Mouse (Mus musculus) stomach, embryonic 16.5 days (tissue): ENCODE results near the gene Mapkapk5. TPM values are rescaled to one million over a fixed set of nuclear protein-coding genes. Genes with fewer than 3 reads are reported as not detected.
"Not testable (repeated sequence)": the region's sequence is repeated elsewhere in the genome, so short reads cannot be mapped to it uniquely, and the experiment has no call there.

Source experiments
- ATAC-seq: fragments of 200-750 bp; cut with Nextera tagmentation; 2 replicates; pipeline ENCODE4 v1.8.0; 2017; ENCODE audit warnings: moderate number of reproducible peaks, moderate TSS enrichment; ENCODE audit not compliant: insufficient read depth, low FRiP score
- H3K27ac ChIP-seq: fragments of 300-500 bp; sonication (generic); 2 replicates; pipeline ENCODE4 v1.5.1; 2014; ENCODE audit warnings: low read length
- H3K27me3 ChIP-seq: fragments of 300-500 bp; sonication (generic); 2 replicates; pipeline ENCODE4 v1.6.1; 2014; ENCODE audit warnings: low read length, control low read depth, mixed read lengths; ENCODE audit not compliant: control insufficient read depth, insufficient read depth
- H3K36me3 ChIP-seq: fragments of 300-500 bp; sonication (generic); 2 replicates; pipeline ENCODE4 v1.6.1; 2014; ENCODE audit warnings: low read length; ENCODE audit not compliant: control insufficient read depth, insufficient read depth
- H3K4me1 ChIP-seq: fragments of 300-500 bp; sonication (generic); 2 replicates; pipeline ENCODE4 v1.6.1; 2014; ENCODE audit warnings: low read length, control low read depth, mixed read lengths; ENCODE audit not compliant: control insufficient read depth, insufficient read depth
- H3K4me2 ChIP-seq: fragments of 300-500 bp; sonication (generic); 2 replicates; pipeline ENCODE4 v1.6.1; 2014; ENCODE audit warnings: low read depth, low read length, mixed read lengths
- H3K4me3 ChIP-seq: fragments of 300-500 bp; sonication (generic); replicated peaks from 2 replicates; pipeline ENCODE4 v1.5.1; 2014; ENCODE audit warnings: mild to moderate bottlenecking, low read length
- H3K9ac ChIP-seq: fragments of 300-500 bp; sonication (generic); 2 replicates; pipeline ENCODE4 v1.6.1; 2014; ENCODE audit warnings: low read length
- H3K9me3 ChIP-seq: fragments of 300-500 bp; sonication (generic); replicated peaks from 2 replicates; pipeline ENCODE4 v1.6.1; 2016; ENCODE audit warnings: low read length, control low read depth; ENCODE audit not compliant: control insufficient read depth
- WGBS: fragments of 180-500 bp; shearing (Covaris S2); extraction: QIAGEN DNeasy Blood & Tissue Kit; methylation state at CpG from one replicate; pipeline ENCODE4 v1.1.7; 2014; 5-methylcytosine and 5-hydroxymethylcytosine counted together
- polyA plus RNA-seq: library from polyadenylated mRNA; unstranded; fragments of >200 nt; fragmentation: Nextera tagmentation; extraction: Ambion mirVana; gene quantifications from 2 replicates; pipeline ENCODE4 v1.2.1, GENCODE M21; 2015

Gene Mapkapk5
- polyA plus RNA-seq, 1 experiment from 2014 or later, result 44.3 TPM

DNA sequence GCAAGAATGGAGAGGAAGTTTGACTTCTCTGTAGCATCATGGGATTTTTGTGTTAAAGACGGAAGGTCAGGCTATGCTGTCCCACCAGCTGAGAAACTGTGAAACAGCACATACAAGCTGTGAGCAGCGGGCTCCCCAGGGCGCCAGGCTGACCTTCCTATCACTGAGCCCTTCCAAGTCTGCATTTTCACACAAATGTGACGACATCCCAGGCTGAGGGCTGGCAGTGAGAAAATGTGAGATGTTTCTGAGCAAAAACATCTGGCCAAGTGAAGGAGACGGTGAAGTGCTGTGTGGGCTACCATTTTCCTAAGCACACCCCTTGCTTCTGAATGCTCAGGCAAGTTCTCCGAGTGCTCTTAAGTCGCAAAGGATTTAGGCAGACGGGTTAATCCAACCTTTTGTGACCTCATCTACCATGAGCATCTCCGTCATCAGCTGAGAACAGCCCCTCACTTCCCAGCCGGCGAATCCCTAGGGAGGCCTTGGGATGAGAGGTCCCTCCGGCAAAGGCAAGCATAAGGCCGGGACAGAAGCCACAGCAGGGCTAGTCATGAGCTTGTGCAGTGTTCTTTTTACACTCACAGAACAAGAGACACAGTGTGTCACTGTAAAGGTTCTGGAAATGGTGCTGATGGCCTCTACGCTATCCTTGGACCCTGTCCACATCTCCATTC lies 19.8 kb downstream of the Mapkapk5 start:
- 81% methylated on average over 14 of the region's 14 CpGs for WGBS
- H3K4me2 ChIP-seq, result no peak overlapping the region
- no peaks in the 10 kb centered on the region for H3K9me3 ChIP-seq
- no peaks in the 10 kb centered on the region for H3K4me1 ChIP-seq
- no peak overlapping the region for H3K4me3 ChIP-seq
- no peaks in the 10 kb centered on the region for H3K27me3 ChIP-seq
- no peak overlapping the region for H3K27ac ChIP-seq
- no peak for ATAC-seq
- no peak overlapping the region for H3K9ac ChIP-seq
- H3K36me3 ChIP-seq, result peaks cover 54% of the 10 kb centered on the region

DNA sequence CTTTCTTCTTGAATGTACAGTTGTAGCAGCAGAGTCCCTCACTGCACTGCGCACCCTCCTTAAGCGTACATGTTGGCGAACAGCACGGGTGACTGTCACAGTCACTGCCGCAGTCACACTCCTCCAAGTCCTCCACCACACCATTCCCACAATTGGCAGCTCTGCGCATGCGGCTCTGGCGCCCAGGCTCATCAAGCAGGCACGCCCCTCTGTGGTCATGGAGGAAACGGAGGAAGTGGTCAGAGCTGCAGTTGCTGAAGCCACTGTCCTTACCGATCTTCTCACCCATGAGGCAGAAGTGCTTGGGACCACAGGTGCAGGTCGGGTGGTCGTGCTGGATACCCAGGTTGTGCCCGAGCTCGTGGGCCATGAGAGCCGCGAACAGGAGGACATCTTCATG lies 25.9 kb downstream of the Mapkapk5 start:
- H3K36me3 ChIP-seq, result peaks cover 23% of the 10 kb centered on the region; the same call in 1 of the 2 replicates
- WGBS, result 88% methylated on average over 11 of the region's 17 CpGs
- H3K4me1 ChIP-seq, H3K4me2 ChIP-seq, ATAC-seq, H3K27me3 ChIP-seq, H3K9ac ChIP-seq, H3K9me3 ChIP-seq, H3K27ac ChIP-seq, H3K4me3 ChIP-seq: not testable (repeated sequence)

DNA sequence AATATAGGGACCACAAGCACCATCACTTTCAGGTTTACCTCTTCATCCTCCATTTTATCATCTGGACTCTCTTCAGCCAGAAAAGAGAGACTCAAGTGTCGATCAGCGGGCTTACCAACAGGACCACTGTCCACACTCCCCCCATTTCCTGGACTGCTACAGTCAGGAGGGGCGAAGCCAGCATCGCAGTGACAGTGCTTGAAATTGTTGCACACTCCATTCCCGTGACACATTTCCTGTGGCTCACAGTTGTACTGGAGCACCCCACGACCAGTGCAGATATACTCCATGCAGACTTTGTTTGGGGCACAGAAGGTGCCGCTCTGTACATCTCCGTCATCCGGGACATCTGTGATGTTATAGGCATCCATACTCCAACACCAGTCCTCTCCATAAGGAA lies 26.7 kb downstream of the Mapkapk5 start:
- ATAC-seq, result no peak
- Histone ChIP-seq H3K9ac (no peak overlapping the region), H3K36me3 (peaks cover 16% of the 10 kb centered on the region; the same call in 1 of the 2 replicates), H3K4me3 (no peak overlapping the region), H3K9me3 (no peaks in the 10 kb centered on the region), H3K4me1 (no peaks in the 10 kb centered on the region), H3K27me3 (no peaks in the 10 kb centered on the region), H3K27ac (no peak overlapping the region), H3K4me2 (no peak overlapping the region)
- 87% methylated on average over 9 of the region's 9 CpGs for WGBS

DNA sequence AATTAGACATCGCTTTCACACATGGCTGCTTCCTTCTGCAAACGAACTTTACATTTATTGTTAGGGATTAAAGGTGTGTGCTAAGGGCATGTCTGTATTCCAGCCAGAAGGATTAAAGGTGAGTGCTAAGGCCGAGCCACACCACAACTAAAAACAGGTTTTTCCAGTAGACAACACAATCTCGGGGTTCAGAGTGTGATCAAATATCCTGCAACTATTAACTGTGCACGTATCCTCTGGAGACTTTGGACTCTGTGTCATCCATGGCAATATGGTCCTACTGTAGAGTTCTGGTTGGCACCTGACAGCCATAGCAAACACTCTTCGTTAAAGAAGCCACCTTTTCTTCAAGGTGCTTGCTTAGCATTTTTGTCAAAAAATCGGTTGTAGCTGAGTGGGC lies 35.7 kb downstream of the Mapkapk5 start:
- Histone ChIP-seq H3K9ac (no peak overlapping the region), H3K9me3 (no peaks in the 10 kb centered on the region), H3K27ac (no peak overlapping the region; the same call in 1 of the 2 replicates), H3K36me3 (no peaks in the 10 kb centered on the region), H3K4me1 (no peaks in the 10 kb centered on the region), H3K27me3 (no peaks in the 10 kb centered on the region), H3K4me2 (no peak overlapping the region), H3K4me3 (no peak overlapping the region)
- 70% methylated on average over 7 of the region's 7 CpGs for WGBS
- no peak for ATAC-seq

DNA sequence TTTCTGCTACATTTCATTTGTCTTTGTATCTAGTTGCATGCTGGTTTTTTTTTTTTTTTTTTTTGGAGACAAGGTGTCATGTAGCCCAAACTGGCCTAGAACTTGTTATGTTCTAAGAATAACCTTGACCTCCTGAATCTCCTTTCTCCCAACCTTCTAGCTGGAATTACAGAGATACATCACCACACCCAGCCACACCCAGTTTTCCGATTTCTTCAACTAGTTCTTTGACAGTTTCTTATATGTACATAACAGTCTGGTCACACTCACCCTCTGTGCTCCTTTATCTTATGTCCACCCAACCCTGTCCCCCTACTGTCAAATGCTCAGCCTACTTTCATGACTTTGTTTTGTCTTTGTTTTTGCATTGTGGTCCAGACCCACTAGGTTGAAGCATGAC lies 38.9 kb downstream of the Mapkapk5 start:
- Histone ChIP-seq H3K36me3 (no peaks in the 10 kb centered on the region), H3K27me3 (no peaks in the 10 kb centered on the region), H3K9ac (no peak overlapping the region), H3K27ac (no peak overlapping the region), H3K9me3 (no peaks in the 10 kb centered on the region), H3K4me1 (no peaks in the 10 kb centered on the region), H3K4me2 (no peak overlapping the region), H3K4me3 (no peak overlapping the region)
- 59% methylated on average over 1 of the region's 1 CpGs for WGBS
- no peak for ATAC-seq

DNA sequence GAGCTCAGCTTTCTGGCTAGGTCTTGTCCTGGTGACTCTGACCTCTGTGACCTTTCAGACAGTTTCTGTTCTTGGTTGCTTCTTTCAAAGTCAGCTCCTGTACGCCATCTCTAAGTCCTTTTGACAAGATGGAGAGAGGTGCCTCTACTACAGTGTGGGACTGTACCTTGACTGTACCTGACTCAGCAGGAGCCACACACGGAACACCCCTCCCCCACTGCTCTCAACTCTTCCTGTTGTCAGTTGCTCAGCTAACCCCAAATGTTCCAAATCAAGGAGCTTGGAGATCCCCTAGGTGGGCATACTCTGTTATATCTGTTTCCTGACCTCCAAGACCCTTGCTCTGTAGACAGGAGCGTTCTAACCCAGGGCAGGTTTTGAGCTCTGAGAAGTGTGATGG lies 42.5 kb downstream of the Mapkapk5 start, which contains the start of gene Adam1b:
Gene Adam1b, minus strand, starts transcription at position 205 of the 400 bp plus-strand sequence.
- no peak within 1 kb of the TSS for H3K4me2 ChIP-seq
- 74% methylated on average over 3 of the region's 3 CpGs for WGBS
- no peak within 1 kb of the TSS for H3K4me3 ChIP-seq
- no peaks in the 10 kb centered on the region for H3K9me3 ChIP-seq
- no peak within 1 kb of the TSS for H3K27ac ChIP-seq
- no peaks in the 10 kb centered on the region for H3K27me3 ChIP-seq
- H3K36me3 ChIP-seq, result no peaks in the 10 kb centered on the region
- no peaks in the 10 kb centered on the region for H3K4me1 ChIP-seq
- no peak within 1 kb of the TSS for H3K9ac ChIP-seq
- ATAC-seq, result no peak

DNA sequence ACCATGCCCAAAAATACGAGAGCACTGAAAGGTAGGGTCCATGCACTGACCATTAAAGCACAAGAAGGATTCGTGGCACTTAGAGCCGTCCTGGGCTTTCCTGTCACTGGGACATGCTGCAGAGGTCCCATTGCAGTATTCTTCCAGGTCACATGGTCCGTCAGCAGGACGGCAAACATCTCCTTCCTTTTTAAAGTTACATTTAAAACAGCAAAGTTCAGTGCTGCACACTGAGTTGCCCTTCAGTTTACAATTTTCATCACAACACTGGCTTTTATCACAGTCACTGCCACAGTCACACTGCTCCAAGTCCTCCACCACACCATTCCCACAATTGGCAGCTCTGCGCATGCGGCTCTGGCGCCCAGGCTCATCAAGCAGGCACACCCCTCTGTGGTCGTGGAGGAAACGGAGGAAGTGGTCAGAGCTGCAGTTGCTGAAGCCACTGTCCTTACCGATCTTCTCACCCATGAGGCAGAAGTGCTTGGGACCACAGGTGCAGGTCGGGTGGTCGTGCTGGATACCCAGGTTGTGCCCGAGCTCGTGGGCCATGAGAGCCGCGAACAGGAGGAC lies 44.2 kb downstream of the Mapkapk5 start:
- ATAC-seq, H3K27me3 ChIP-seq, H3K4me3 ChIP-seq, H3K9me3 ChIP-seq, H3K36me3 ChIP-seq, H3K4me1 ChIP-seq, H3K4me2 ChIP-seq, H3K27ac ChIP-seq, H3K9ac ChIP-seq: not testable (repeated sequence)
- 66% methylated on average over 10 of the region's 17 CpGs for WGBS

DNA sequence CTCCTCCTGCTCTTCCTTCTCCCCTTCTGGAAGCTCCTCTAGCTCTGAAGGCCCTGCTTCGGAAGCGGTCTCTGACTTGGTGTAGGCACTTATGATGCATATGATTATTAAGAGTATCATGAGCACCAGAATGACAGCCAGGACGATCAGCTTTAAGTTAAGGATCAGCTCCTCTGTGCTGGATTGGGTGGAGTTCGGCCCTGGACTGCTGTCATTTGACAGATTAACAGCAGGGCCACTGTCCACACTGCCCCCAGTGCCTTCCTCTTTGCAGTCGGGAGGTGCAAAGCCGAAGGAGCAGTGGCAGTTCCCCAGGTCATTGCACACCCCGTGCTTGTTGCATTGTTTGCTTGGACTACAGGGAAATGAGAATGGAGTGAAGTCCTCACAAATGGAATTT lies 45.0 kb downstream of the Mapkapk5 start:
- no peaks in the 10 kb centered on the region for H3K27me3 ChIP-seq
- no peaks in the 10 kb centered on the region for H3K36me3 ChIP-seq
- no peak overlapping the region for H3K27ac ChIP-seq
- no peak overlapping the region for H3K4me3 ChIP-seq
- H3K9me3 ChIP-seq, result no peaks in the 10 kb centered on the region
- H3K4me1 ChIP-seq, result no peaks in the 10 kb centered on the region
- no peak overlapping the region for H3K9ac ChIP-seq
- 60% methylated on average over 7 of the region's 7 CpGs for WGBS
- no peak for ATAC-seq
- H3K4me2 ChIP-seq, result no peak overlapping the region

DNA sequence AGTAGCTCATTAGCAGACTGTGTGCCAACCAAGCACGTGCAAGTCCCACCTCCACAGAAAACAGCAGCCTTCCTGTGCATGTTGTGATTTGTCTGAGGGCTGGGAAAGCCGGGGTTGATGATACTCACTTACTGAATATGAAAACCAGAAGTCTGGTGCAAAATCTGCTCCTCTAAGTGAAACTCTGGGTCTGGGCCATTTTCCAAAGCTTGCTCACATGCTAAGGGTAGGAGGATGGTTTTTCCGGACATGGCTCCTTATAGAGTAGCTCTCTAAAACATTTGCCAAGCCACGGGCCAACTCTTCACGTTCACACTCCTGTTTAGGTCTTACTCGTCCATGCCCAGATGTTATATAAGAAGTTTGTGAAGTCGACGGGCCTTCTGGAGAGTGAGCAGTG lies 52.4 kb downstream of the Mapkapk5 start:
- no peak for ATAC-seq
- Histone ChIP-seq H3K4me2 (no peak overlapping the region), H3K9ac (no peak overlapping the region), H3K36me3 (no peaks in the 10 kb centered on the region), H3K9me3 (no peaks in the 10 kb centered on the region), H3K27me3 (no peaks in the 10 kb centered on the region), H3K27ac (no peak overlapping the region), H3K4me3 (no peak overlapping the region), H3K4me1 (no peaks in the 10 kb centered on the region)
- WGBS, result 71% methylated on average over 8 of the region's 8 CpGs
